Mouse (Mus musculus): ENCODE data around the gene Casp8.
"Not testable (repeated sequence)": the region's sequence is repeated elsewhere in the genome, so short reads cannot be mapped to it uniquely, and the experiment has no call there.

Casp8 gene

DNA sequence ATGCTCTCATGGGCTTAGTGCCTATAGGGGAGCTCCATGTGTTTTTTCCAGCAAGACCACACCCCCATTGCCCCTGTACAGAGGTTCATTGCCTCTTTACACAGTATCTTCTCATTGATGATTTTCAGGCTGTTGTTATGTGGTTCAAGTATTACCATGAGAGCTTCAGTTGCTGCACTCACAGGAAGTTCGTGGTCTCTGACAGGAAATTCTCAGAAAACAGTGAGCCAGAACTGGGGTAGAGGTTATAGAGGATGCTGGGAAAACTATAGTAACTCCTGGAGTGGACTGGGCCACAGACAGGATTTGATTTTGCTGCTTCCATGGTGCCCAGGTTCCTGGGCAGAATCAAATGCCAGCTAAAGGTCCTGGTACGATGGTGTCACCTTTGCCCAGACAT, 2.2 kb downstream of the Casp8 start:
- ATAC-seq (ENCODE audit: insufficient number of reproducible peaks, low FRiP score, low TSS enrichment) = no peak

DNA sequence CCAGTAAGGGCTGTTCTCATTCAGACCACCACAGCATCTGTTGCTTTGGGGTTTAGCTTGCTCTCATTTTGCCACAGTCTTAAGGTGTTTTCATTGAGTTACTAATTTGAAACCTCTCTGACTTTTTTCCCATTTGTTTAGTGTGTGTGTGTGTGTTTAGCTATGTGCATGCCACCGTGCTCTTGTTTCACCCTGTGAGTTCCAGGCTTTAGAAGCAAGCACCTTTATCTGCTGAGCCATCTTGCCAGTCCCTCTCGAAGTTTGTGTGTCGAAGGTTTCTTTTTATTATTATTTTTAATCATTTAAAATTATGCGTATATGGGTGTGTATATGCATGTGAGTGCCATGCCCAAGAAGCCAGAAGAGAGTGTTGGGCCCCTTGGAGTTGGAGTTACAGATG, 3.7 kb downstream of the Casp8 start:
- ATAC-seq (ENCODE audit: insufficient number of reproducible peaks, low FRiP score, low TSS enrichment) = no peak

DNA sequence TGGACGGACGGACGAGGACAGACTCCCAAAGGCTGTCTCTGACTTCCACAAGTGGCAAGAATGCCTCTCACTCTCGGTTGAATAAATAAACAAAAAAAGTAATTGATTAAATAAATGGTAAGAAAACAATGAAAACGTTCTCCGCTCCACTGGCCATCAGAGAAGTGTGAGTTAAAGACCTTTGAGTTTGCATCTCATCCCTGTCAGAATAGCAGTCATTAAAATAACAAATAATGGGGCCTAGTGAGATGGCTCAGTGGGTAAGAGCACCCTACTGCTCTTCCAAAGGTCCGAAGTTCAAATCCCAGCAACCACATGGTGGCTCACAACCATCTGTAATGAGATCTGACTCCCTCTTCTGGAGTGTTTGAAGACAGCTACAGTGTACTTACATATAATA, 5.5 kb downstream of the Casp8 start:
- ATAC-seq (ENCODE audit: insufficient number of reproducible peaks, low FRiP score, low TSS enrichment) = not testable (repeated sequence)

DNA sequence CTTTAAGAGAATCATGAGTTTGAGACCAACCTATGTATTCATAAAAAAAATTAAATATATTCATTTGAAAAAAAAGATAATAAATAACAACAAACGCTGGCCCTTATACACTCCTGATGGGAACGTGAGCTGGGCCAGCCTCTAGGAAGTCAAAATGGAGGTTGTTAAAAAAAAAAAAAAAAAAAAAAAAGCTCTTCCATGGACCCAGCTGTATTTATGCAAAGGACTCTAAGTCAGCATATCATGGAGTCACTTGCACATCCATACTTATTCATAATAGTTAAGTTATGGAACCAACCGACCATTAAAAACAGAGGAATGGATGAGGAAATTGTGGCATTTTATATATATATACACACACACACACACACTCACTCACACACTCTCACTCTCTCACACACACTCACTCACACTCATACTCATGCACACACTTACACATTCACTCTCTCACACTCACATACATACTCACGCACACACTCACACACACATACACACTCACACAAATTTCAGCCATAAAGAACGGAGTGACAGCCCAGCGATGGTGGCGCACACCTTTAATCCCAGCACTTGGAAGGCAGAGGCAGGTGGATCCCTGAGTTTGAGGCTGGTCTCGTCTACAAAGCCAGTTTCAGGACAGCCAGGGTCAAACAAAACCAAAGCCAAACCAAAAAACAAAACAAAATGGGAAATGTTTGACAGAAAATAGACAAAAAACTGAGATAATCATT, 6.5 kb downstream of the Casp8 start:
- ATAC-seq (ENCODE audit: insufficient number of reproducible peaks, low FRiP score, low TSS enrichment) = no peak

DNA sequence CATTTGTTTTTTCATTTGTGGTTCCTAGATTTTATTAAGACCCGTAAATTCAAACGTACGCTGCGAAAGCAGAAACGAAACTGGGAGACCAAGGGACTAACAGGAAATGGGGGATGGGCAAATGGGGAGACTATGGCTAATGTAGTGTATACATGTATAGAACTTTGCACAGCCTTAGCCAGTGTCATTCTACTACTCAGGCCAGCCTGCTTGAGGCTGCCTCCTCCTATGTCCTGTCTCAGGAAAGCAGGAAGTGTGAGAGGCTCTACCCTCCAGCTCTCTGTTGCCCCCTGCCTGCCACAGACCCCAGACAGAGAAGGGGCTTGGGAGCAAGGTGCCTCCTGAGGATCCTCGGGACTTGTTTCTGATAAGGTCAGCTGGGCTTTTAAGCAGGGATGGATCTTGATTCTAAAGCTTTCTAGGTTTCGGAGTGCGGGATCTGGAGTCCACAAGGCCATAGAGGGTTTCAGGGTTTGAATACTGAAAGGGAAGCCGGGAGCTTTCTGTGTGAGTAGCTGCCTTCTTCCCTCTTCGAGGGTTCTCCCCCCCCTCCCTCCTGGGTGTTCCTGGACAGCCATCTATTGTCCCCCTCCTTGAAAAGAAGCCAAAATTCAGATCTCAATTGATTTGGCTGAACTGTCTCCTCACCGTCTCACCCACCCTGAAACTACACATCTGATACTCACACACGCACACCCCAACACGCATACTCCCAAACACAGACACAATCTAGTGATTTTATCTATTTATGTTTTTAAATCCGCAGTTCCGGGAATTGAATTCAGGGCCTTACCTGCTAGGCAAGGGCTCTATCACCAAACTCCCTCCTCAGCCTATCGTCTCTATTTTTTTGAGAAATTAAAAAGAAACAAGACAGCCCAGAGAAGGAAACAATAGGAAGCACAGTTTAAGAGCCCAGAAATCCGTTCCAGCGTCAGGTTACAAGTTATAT, 7.4 kb downstream of the Casp8 start:
- ATAC-seq (ENCODE audit: insufficient number of reproducible peaks, low FRiP score, low TSS enrichment) = no peak

DNA sequence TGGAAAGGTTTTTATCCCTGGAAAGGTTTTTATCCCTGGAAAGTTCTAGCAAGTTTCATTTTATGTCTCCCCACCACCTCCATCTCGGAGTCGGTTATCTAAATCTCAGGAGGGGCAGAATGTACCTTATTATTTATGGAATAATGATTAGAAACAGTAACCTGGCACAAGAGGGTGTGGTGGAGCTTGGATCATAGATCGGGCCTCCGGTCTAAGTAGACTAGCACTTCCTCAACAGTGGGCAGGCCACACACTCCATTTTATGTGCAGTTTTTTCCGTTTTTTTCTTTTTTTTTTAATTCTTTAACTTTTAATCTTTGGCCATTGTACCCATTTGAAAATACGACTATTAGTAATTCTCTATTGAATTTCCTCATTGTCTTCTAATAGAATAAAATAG, 8.4 kb downstream of the Casp8 start:
- no peak for ATAC-seq (ENCODE audit: insufficient number of reproducible peaks, low FRiP score, low TSS enrichment)

DNA sequence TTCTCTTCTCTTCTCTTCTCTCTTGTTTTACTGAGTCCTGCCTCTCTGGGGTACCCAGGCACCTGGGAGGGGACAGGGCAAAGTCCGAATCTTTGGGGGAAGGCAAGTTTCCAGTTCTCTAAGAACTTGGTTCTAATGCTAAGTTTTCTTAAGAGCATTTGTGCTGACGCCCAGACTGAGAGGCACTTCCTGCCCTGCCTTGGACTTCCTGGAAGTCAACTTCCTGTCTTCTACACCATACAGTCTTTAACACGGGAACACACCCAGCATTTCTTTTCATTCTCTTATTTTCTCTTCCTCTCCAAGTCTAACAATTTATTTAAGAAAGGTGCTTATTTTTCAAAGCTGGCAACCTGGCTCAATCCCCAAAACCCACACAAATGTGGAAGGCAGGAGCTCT, 11.5 kb downstream of the Casp8 start:
- no peak for ATAC-seq (ENCODE audit: insufficient number of reproducible peaks, low FRiP score, low TSS enrichment)

DNA sequence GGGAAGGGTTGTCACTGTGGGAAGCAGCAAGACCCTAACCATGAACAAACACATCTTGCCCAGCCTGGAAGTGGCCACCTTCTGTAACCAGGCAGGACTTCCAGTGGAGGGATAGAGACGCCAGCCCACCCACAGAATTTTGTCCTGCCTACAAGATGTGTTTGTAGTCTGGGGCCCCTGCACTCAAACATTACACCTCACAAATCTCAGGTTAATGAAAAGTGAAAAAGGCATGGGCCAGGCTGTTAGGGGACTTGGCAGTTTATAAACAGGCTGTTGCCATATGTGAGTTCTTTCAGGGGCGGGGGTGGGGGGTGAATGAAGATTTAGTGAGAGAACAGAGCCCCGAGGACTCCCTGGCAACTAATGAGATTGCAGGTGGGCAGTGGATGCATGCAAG, 31.1 kb downstream of the Casp8 start:
- no peak for ATAC-seq (ENCODE audit: insufficient number of reproducible peaks, low FRiP score, low TSS enrichment)

DNA sequence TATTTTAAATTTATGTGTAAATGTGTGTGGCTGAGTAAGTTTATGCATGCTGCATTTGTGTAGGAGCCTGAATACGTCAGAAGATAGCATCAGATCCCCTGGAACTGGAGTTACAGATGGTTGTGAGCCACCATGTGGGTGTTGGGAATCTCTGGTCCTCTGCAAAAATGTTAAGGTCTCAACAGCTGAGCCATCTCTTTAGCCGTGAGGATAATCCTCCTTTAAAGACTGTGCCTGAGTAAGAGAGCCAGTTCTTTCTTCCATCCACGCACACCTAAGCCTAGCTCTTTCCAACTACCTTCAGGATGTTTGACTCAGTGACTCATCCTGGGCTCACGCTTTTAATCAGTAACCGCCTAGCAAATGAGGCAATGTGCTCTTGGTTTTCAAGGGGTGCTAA, 35.6 kb downstream of the Casp8 start:
- no peak for ATAC-seq (ENCODE audit: insufficient number of reproducible peaks, low FRiP score, low TSS enrichment)

DNA sequence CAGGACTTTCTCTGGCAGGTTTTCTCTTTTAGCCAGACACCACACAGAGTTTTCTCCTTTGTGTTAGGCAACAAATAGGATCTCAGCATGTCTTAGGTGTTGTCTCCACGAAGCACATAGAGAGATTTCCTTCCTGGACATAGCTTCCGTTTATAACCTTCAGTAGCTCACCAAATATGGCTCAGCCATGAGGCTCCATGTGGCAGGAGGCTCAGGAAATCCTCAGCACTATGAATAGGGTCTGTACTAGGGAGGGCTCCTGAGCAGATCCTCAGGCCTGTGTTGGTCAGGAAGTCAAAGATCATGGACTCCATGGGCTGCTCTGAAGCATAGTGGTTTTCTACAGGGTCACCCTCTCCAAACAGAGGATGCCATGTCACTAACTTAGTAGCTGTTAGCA, 37.0 kb downstream of the Casp8 start:
- ATAC-seq (ENCODE audit: insufficient number of reproducible peaks, low FRiP score, low TSS enrichment) = no peak

DNA sequence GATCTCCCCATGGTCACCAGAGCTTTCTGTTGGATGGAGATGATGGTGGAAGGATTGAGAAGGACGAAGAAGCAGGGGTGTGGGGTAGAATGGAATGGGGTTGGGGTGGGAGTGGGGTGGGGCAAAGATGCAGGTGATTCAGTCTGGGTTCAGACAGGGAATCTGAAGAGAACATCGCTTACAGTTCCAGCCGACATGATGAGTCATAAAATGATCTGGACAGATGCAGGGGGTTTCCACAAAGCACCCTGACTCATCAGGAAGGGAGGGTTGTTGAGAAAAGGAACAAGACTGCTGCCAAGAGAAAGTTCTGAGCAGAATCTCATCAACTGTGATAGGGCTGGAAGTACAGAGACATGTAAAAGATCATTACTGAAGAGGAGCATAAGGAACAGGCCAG, 61.6 kb downstream of the Casp8 start:
- not testable (repeated sequence) for ATAC-seq (ENCODE audit: insufficient number of reproducible peaks, low FRiP score, low TSS enrichment)

DNA sequence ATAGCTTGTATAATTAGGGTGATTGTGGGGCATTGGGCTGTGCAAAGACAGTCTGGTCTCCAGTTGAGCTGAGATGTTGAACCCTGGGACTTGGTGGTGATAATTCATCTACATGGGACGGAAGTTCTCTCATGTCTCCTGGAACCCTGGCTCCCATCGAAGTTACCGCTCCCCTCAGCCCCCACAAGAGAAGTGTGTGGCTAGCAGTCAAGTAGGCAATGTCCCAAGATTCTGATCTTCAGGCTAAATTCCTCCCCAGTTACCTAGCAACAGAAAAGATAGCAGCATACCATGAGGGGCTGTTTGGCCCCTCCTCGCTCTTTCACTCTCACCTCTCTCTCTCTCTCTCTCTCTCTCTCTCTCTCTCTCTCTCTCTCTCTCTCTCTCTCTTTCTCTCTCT, 64.0 kb downstream of the Casp8 start:
- ATAC-seq (ENCODE audit: insufficient number of reproducible peaks, low FRiP score, low TSS enrichment) = not testable (repeated sequence)

DNA sequence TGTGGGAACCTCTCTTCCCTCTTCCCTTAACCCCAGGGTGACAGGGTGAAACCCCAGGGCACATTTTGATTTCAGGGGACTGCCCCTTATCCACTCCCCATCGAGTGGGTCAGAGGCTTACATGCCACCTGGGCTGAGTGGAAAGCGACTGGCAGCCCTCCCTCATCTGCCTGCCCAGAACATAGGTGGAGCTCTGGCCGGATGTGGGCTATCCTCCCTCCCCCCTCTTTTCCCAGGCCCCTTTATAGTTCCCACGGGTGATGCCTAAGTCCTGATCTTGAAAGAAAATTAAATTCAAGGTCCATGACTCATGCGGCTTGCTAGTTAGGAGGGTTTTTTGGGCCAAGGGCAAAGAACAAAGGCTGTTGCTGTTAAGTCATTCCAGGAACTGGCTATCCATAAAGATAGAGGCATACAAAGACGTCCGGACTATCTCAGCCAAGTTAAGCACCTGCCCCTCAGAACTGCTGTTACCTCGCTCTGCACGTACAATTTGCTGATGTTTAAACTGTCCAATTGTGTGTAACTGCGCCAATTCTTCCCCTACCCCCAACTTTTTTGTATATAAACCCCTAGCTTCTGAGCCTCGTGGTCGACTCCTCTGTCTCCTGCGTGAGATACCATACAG, 64.7 kb downstream of the Casp8 start:
- not testable (repeated sequence) for ATAC-seq (ENCODE audit: insufficient number of reproducible peaks, low FRiP score, low TSS enrichment)

DNA sequence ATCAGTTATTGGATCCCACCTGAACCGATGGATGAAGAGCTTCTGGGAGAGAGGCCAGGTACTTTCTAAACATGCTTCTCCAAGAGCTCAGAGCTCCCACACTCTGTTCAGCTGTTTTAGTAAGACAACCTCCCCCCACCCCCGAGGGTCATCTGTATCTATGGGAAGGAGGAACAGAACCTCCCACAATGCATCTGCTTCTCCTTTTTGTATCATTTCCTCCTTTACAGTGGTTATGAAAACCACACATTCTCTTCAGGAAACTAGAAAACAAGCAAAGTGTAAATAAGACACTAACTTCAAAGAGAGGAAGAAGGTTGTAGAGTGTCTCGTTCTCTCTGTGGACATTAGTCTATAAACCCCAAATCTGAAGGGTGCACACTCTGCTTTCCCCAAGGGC, 65.4 kb downstream of the Casp8 start:
- ATAC-seq (ENCODE audit: insufficient number of reproducible peaks, low FRiP score, low TSS enrichment) = not testable (repeated sequence)

DNA sequence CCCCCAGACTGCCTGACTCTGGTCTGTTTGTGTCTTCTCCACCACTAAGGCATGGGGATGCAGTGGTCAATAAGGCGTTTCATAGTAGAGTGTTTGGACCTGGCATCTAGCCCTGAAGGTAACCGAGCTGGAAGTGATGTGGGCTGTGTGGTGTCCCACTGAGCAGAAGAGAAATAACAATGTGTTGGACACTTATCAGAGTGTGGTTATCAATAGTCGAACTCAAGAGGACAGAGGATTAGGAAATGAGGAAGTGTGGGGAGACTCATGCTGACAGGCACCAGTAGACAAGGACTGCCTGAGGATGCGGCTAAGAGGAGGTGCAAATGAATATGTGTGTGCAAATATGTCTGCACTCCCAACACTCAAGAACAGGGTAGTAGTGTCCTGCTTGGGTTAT, 81.3 kb downstream of the Casp8 start:
- not testable (repeated sequence) for ATAC-seq (ENCODE audit: insufficient number of reproducible peaks, low FRiP score, low TSS enrichment)

DNA sequence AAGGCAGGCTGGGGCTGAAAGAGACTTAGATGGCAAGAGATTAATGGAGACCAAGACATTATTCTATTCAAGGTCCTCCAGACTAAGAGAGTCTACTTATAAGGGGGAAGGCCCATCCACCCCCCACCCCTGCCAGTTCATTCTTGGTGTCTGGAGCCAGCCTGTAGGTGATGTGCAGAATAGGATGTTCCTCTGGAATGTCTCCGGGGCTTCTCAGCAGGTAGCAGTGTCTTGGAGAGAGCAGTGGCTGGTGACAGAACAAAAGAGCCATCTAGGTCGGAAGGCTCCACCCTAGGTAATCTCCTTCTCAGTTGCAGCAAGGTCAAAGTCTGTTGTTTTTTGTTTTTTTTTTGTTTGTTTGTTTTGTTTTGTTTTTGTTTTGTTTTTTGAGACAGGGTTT, 84.1 kb downstream of the Casp8 start:
- not testable (repeated sequence) for ATAC-seq (ENCODE audit: insufficient number of reproducible peaks, low FRiP score, low TSS enrichment)

DNA sequence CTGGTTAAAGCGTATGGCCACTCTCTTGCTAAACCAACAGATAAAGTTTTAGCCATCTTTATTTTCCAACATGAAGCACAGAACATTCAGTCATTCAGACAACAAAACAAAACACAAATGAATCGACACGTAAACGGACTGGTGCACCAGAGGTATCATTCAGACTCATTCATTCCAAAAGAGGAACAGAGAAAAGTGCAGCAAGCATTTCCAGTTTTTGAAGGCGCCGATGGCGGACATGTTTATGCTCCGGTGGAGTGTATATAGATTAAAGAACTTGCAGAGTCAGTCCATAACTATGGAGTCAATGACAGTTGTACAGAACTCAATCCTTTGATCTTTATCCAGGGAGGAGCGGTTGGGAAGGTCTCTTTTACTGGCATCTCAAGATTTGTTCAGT, 88.1 kb downstream of the Casp8 start:
- ATAC-seq (ENCODE audit: insufficient number of reproducible peaks, low FRiP score, low TSS enrichment) = not testable (repeated sequence)

DNA sequence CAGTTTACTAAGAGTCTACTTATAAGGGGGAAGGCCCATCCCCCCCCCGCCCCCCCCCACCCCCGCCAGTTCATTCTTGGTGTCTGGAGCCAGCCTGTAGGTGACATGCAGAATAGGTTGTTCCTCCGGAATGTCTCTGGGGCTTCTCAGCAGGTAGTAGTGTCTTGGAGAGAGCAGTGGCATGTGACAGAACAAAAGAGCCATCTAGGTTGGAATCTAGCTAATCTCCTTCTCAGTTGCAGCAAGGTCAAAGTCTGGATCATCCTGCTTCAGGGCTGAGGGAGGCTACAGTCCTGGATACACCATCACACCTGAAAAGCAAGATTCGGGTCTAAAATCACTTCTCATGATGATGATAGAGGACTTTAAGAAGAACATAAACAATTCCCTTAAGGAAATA, 90.5 kb downstream of the Casp8 start:
- ATAC-seq (ENCODE audit: insufficient number of reproducible peaks, low FRiP score, low TSS enrichment) = no peak

DNA sequence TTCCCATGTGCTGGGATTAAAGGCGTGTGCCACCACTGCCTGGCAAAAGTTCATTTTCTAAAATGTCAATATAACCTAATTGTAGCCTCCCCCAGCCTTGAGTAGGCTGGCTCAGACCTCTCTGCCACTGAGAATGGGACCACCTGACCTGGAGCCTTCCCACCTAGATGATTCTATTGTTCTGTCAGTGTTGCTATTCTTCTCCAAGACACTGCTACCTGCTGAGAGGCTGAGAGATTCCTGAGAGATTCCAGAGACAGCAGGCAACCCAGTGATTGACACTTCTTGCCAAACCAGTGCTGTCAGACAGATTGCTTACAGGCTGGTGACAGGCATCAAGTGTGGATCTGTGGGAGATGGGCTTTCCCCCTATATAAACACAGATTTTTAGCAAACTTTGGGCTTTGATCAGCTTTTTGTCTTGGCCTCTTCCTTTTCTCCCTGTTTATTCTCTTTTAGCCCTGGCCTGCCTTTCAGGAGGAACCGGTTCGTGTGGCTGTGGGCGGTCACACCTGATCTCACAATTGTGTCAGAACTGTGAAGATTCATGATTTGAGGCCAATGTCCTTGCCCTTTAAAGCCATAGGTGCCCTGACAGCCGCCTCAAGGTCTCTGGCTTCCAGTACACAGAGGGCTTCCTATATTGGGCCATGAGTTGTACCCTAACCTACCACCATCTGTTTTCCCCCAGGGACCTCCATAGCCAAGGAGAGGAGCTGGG, 94.8 kb downstream of the Casp8 start:
- no peak for ATAC-seq (ENCODE audit: insufficient number of reproducible peaks, low FRiP score, low TSS enrichment)

DNA sequence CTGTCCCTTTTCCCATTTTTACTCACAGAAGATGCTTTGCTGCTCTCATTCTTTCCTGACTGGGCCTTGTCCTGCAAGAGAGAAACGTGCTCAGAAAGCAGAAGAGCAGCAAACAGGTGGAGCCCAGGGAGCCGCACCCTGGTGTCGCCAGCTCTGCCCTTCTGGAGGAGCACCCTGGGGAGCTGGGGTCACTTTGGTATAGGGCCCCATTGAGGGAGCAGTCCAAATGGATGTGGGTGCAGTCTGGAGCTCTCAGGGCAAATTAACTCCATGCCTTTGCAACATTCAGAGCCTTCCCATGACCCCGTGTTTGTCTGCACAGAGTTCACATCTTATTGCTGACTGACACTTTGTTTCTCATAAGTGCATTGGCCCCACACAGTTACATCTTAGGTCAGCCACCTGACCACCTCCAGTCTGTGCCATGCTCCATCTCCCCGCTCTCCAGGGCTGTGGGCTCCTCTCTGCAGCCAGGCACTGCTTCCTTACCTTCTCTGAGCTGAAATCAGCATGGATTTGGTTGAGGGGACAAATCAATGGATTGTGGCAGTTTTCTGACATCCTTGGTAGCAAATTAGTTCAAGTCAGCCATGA, 95.6 kb downstream of the Casp8 start:
- ATAC-seq (ENCODE audit: insufficient number of reproducible peaks, low FRiP score, low TSS enrichment) = not testable (repeated sequence)

Measured in cerebellum, adult (tissue).